Mouse (Mus musculus) mouse embryonic stem cell (cell line): Measurements from ENCODE around the gene Tlr2.

ENCODE experiments used
- in situ Hi-C, 2 experiments: fragments of 300-500 bp; cut with MboI; formaldehyde crosslinking; loops; 1 replicate in 1 of 2; 3 replicates in 1 of 2; pipeline ENCODE4 v1.14.3; 2019 to 2020; ENCODE audit warnings: low sequenced_read_pairs in 2 of 2, low pct_unique_long_range_greater_than_20kb in 1 of 2, mixed read lengths in 1 of 2; ENCODE audit not compliant: unreplicated experiment in 1 of 2

Gene Tlr2

GRCm38 (mm10) chr3:83844766-83845520 lies 3.4 kb upstream of the Tlr2 start:
- in situ Hi-C loops: loop anchor here in 1 of 2 experiments (5.0 kb wide), 1 partner anchor 62 kb away; no protein-coding TSS in a partner anchor

GRCm38 (mm10) chr3:83839477-83839876 lies 2.1 kb downstream of the Tlr2 start:
- in situ Hi-C loops: no loop called here

GRCm38 (mm10) chr3:83836685-83837084 lies 4.9 kb downstream of the Tlr2 start:
- in situ Hi-C loops: no loop called here

GRCm38 (mm10) chr3:83828145-83828611 lies 13.4 kb downstream of the Tlr2 start:
- in situ Hi-C loops: no loop called here

- in situ Hi-C loops: no loop called here
These were observed 13.9 kb downstream of the Tlr2 start for GRCm38 (mm10) chr3:83827684-83828083.

GRCm38 (mm10) chr3:83823774-83824173 lies 17.8 kb downstream of the Tlr2 start:
- in situ Hi-C loops: loop anchor here in 1 of 2 experiments (25.0 kb wide), 1 partner anchor 489 kb away; the partner anchor contains the start of gene Trim2

GRCm38 (mm10) chr3:83816372-83816925 lies 25.1 kb downstream of the Tlr2 start:
- in situ Hi-C loops: loop anchor here in 1 of 2 experiments (25.0 kb wide), 1 partner anchor 496 kb away; the partner anchor contains the start of gene Trim2

- in situ Hi-C loops: loop anchor here in 1 of 2 experiments (25.0 kb wide), 1 partner anchor 499 kb away; the partner anchor contains the start of gene Trim2
These were observed 28.7 kb downstream of the Tlr2 start for GRCm38 (mm10) chr3:83812863-83813262.

GRCm38 (mm10) chr3:83811987-83812386 lies 29.6 kb downstream of the Tlr2 start:
- in situ Hi-C loops: loop anchor here in 1 of 2 experiments (25.0 kb wide), 1 partner anchor 500 kb away; the partner anchor contains the start of gene Trim2

- in situ Hi-C loops: loop anchor here in 1 of 2 experiments (25.0 kb wide), 1 partner anchor 504 kb away; the partner anchor contains the start of gene Trim2
These were observed 33.1 kb downstream of the Tlr2 start for GRCm38 (mm10) chr3:83808483-83808882.

GRCm38 (mm10) chr3:83801649-83802155 lies 39.9 kb downstream of the Tlr2 start:
- in situ Hi-C loops: loop anchor here in 1 of 2 experiments (25.0 kb wide), 1 partner anchor 511 kb away; the partner anchor contains the start of gene Trim2

GRCm38 (mm10) chr3:83799486-83799885 lies 42.1 kb downstream of the Tlr2 start:
- in situ Hi-C loops: loop anchor here (5.0 to 10.0 kb wide), 2 partner anchors 88 to 105 kb away; no protein-coding TSS in a partner anchor

GRCm38 (mm10) chr3:83797828-83798227 lies 43.7 kb downstream of the Tlr2 start:
- in situ Hi-C loops: loop anchor here (5.0 to 10.0 kb wide), 2 partner anchors 89 to 107 kb away; no protein-coding TSS in a partner anchor

- in situ Hi-C loops: loop anchor here (5.0 to 10.0 kb wide), 2 partner anchors 90 to 108 kb away; no protein-coding TSS in a partner anchor
These were observed 44.5 kb downstream of the Tlr2 start for GRCm38 (mm10) chr3:83797098-83797497.

- in situ Hi-C loops: loop anchor here in 1 of 2 experiments (10.0 kb wide), 1 partner anchor 113 kb away; no protein-coding TSS in a partner anchor
These were observed 50.1 kb downstream of the Tlr2 start for GRCm38 (mm10) chr3:83791444-83791843.

- in situ Hi-C loops: loop anchor here in 1 of 2 experiments (10.0 kb wide), 1 partner anchor 115 kb away; no protein-coding TSS in a partner anchor
These were observed 51.7 kb downstream of the Tlr2 start for GRCm38 (mm10) chr3:83789651-83790451.

GRCm38 (mm10) chr3:83787776-83788305 lies 53.7 kb downstream of the Tlr2 start:
- in situ Hi-C loops: no loop called here

GRCm38 (mm10) chr3:83787086-83787485 lies 54.5 kb downstream of the Tlr2 start:
- in situ Hi-C loops: no loop called here
